Mouse (Mus musculus): ENCODE data around the gene Tyw5.

GRCm38 (mm10) chr1:57370451-57370850 lies 36.5 kb downstream of the Tyw5 start:
- TF ChIP-seq EP300 (IDR thresholded peaks at IDR 0.05; ENCODE audit: low read depth), result no peak
- no peak for TF ChIP-seq CTCF (IDR thresholded peaks at IDR 0.05; ENCODE audit: low read depth)

All from liver, postnatal 0 days (tissue).